Mouse (Mus musculus) A20 (cell line): ENCODE results near the gene Nipsnap1.

ENCODE experiments used
- DNase-seq: peaks from one replicate; pipeline ENCODE4 v3.0.0-alpha.2; 2011; ENCODE audit warnings: low read depth, low spot score

Nipsnap1 gene

GRCm38 (mm10) chr11:4873755-4874475 lies at the start of gene Nipsnap1:
Nipsnap1 (plus strand) TSS chr11:4873951.
- peak; percentile 95 for DNase-seq

GRCm38 (mm10) chr11:4826152-4826778 lies 47.5 kb upstream of the Nipsnap1 start:
- peak; percentile 33 for DNase-seq

GRCm38 (mm10) chr11:4827340-4827739 lies 46.4 kb upstream of the Nipsnap1 start:
- DNase-seq: no peak

GRCm38 (mm10) chr11:4827916-4828315 lies 45.8 kb upstream of the Nipsnap1 start:
- DNase-seq: no peak

- DNase-seq: peak; percentile 81
Measured at GRCm38 (mm10) chr11:4831066-4831465, 42.7 kb upstream of the Nipsnap1 start.

- DNase-seq: no peak
Measured at GRCm38 (mm10) chr11:4833295-4833939, 40.3 kb upstream of the Nipsnap1 start.

GRCm38 (mm10) chr11:4835436-4835835 lies 38.3 kb upstream of the Nipsnap1 start:
- DNase-seq: no peak

GRCm38 (mm10) chr11:4836755-4837154 lies 37.0 kb upstream of the Nipsnap1 start:
- peak; percentile 86 for DNase-seq

GRCm38 (mm10) chr11:4837342-4837741 lies 36.4 kb upstream of the Nipsnap1 start:
- peak; percentile 75 for DNase-seq

GRCm38 (mm10) chr11:4838235-4838634 lies 35.5 kb upstream of the Nipsnap1 start:
- DNase-seq: no peak

- DNase-seq: no peak
Measured at GRCm38 (mm10) chr11:4840942-4841526, 32.7 kb upstream of the Nipsnap1 start.

GRCm38 (mm10) chr11:4848483-4849248 lies 25.1 kb upstream of the Nipsnap1 start:
- DNase-seq: peak; percentile 73

GRCm38 (mm10) chr11:4849258-4849943 lies 24.4 kb upstream of the Nipsnap1 start, which contains the start of gene Nf2:
Nf2 (minus strand) TSS chr11:4849536.
- peak; percentile 98 for DNase-seq

- peak; percentile 18 for DNase-seq
Measured at GRCm38 (mm10) chr11:4850404-4850803, 23.3 kb upstream of the Nipsnap1 start.

- DNase-seq: no peak
Measured at GRCm38 (mm10) chr11:4853021-4853420, 20.7 kb upstream of the Nipsnap1 start.

GRCm38 (mm10) chr11:4854181-4854580 lies 19.6 kb upstream of the Nipsnap1 start:
- DNase-seq: no peak

- no peak for DNase-seq
Measured at GRCm38 (mm10) chr11:4858416-4858815, 15.3 kb upstream of the Nipsnap1 start.

GRCm38 (mm10) chr11:4860986-4861385 lies 12.8 kb upstream of the Nipsnap1 start:
- no peak for DNase-seq

- no peak for DNase-seq
Measured at GRCm38 (mm10) chr11:4861816-4862604, 11.7 kb upstream of the Nipsnap1 start.

- DNase-seq: no peak
Measured at GRCm38 (mm10) chr11:4862730-4863129, 11.0 kb upstream of the Nipsnap1 start.
